Mouse (Mus musculus): ENCODE measurements around the gene Tbl1x. TPM values are rescaled to one million over a fixed set of nuclear protein-coding genes. Genes with fewer than 3 reads are reported as not detected.

The Tbl1x gene
- polyA plus RNA-seq, 1 experiment, result 17.1 TPM

GRCm38 (mm10) chrX:77603496-77604258 lies 92.9 kb downstream of the Tbl1x start:
- Histone ChIP-seq H3K27ac (ENCODE audit: insufficient read depth, low read depth, low read length) (no peak overlapping the region), H3K4me3 (ENCODE audit: insufficient read depth, low read depth, low read length) (no peak overlapping the region), H3K4me1 (ENCODE audit: control insufficient read depth, insufficient read depth, low read length) (peaks cover under 1% of the 10 kb centered on the region; the same call in 1 of the 2 replicates), H3K27me3 (replicated peaks; ENCODE audit: control insufficient read depth, insufficient read depth, low read length) (no peaks in the 10 kb centered on the region), H3K36me3 (ENCODE audit: control insufficient read depth, insufficient read depth, low read length) (no peaks in the 10 kb centered on the region)
- 78% methylated on average over 2 of the region's 2 CpGs for WGBS
- no peak for DNase-seq
- TF ChIP-seq CTCF (conservative IDR thresholded peaks at IDR 0.05; ENCODE audit: insufficient read depth, insufficient read length, low read depth, low read length), result no peak
- TF ChIP-seq POLR2A (IDR thresholded peaks at IDR 0.05; ENCODE audit: low read depth, low read length), result no peak

DNA sequence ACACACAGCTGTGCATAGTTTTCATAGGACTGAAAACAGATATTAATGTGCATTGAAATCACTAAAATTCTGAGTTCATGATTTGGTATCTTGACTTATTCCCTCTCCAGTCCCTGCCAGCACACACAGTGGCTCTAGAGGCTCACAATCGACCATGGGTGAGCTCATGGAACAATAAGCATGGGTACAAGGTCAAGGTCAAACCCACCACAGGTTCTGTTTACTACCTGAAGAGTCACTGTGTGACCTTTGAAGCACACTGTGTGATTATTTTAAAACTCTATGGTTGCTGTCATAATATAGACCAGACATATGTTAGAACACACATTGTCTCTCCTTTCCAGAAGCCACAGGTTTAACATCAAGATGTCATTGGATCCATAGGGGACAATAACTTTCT lies 96.7 kb downstream of the Tbl1x start:
- H3K27me3 ChIP-seq (replicated peaks; ENCODE audit: control insufficient read depth, insufficient read depth, low read length), result no peaks in the 10 kb centered on the region
- peaks cover 5% of the 10 kb centered on the region; the same call in 1 of the 2 replicates for H3K4me1 ChIP-seq (ENCODE audit: control insufficient read depth, insufficient read depth, low read length)
- no peak overlapping the region for H3K27ac ChIP-seq (ENCODE audit: insufficient read depth, low read depth, low read length)
- H3K36me3 ChIP-seq (ENCODE audit: control insufficient read depth, insufficient read depth, low read length), result no peaks in the 10 kb centered on the region
- no peak overlapping the region for H3K4me3 ChIP-seq (ENCODE audit: insufficient read depth, low read depth, low read length)
- WGBS, result 30% methylated on average over 1 of the region's 1 CpGs
- TF ChIP-seq CTCF (conservative IDR thresholded peaks at IDR 0.05; ENCODE audit: insufficient read depth, insufficient read length, low read depth, low read length), result no peak
- no peak for TF ChIP-seq POLR2A (IDR thresholded peaks at IDR 0.05; ENCODE audit: low read depth, low read length)
- no peak for DNase-seq

GRCm38 (mm10) chrX:77608947-77609703 lies 98.3 kb downstream of the Tbl1x start:
- Histone ChIP-seq H3K27ac (ENCODE audit: insufficient read depth, low read depth, low read length) (peak overlapping the region; percentile 38; the same call in 1 of the 2 replicates), H3K36me3 (ENCODE audit: control insufficient read depth, insufficient read depth, low read length) (no peaks in the 10 kb centered on the region), H3K27me3 (replicated peaks; ENCODE audit: control insufficient read depth, insufficient read depth, low read length) (no peaks in the 10 kb centered on the region), H3K4me1 (ENCODE audit: control insufficient read depth, insufficient read depth, low read length) (peaks cover 5% of the 10 kb centered on the region; the same call in 1 of the 2 replicates), H3K4me3 (ENCODE audit: insufficient read depth, low read depth, low read length) (no peak overlapping the region)
- no peak for TF ChIP-seq POLR2A (IDR thresholded peaks at IDR 0.05; ENCODE audit: low read depth, low read length)
- no peak for TF ChIP-seq CTCF (conservative IDR thresholded peaks at IDR 0.05; ENCODE audit: insufficient read depth, insufficient read length, low read depth, low read length)
- 40% methylated on average over 2 of the region's 2 CpGs for WGBS
- DNase-seq, result no peak

DNA sequence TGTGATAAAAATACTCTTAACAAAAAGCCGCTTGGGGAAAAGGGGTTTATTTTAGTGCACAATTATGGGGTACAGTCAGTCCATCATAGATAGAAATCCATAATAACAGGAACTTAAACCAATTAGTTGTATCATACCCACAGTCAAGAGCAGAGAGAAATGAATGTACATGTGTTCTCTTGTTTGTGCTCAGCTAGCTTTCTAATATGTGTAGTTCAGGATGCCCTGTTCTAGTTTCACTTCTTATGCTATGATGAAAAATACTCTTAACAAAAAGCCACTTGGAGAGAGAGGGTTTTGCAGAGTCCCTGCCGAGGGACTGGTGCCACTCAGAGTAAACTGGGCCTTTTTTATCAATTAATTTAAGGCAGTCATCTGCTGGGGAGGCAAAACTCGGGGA lies 101.1 kb downstream of the Tbl1x start:
- no peak overlapping the region for H3K4me3 ChIP-seq (ENCODE audit: insufficient read depth, low read depth, low read length)
- no peak for DNase-seq
- no peaks in the 10 kb centered on the region for H3K27me3 ChIP-seq (replicated peaks; ENCODE audit: control insufficient read depth, insufficient read depth, low read length)
- no peak overlapping the region for H3K27ac ChIP-seq (ENCODE audit: insufficient read depth, low read depth, low read length)
- peaks cover 10% of the 10 kb centered on the region; the same call in 1 of the 2 replicates for H3K4me1 ChIP-seq (ENCODE audit: control insufficient read depth, insufficient read depth, low read length)
- TF ChIP-seq POLR2A (IDR thresholded peaks at IDR 0.05; ENCODE audit: low read depth, low read length) (no peak), CTCF (conservative IDR thresholded peaks at IDR 0.05; ENCODE audit: insufficient read depth, insufficient read length, low read depth, low read length) (no peak)
- no peaks in the 10 kb centered on the region for H3K36me3 ChIP-seq (ENCODE audit: control insufficient read depth, insufficient read depth, low read length)
- whole genome bisulfite sequencing, result 81% methylated on average over 3 of the region's 3 CpGs

DNA sequence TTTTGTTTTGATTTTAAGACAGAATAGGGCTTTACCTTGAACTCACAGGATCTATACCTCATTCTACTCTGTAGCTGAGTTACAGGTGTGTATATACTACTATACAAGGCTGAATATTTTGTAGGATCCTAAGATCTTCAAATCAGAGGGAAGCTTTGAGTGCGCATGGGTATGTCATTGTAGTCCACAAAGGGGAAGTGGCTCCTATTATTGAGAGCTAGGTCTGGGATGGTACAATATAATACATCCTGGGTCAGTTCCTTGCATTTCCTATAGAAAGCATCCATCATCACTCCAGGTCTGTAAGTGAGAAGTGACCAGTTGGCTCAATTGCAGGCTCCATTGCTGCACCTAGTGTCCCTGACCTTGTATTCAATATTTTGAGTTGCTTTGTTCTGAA lies 102.2 kb downstream of the Tbl1x start:
- TF ChIP-seq POLR2A (IDR thresholded peaks at IDR 0.05; ENCODE audit: low read depth, low read length), result no peak
- TF ChIP-seq CTCF (conservative IDR thresholded peaks at IDR 0.05; ENCODE audit: insufficient read depth, insufficient read length, low read depth, low read length), result no peak
- H3K4me1 ChIP-seq (ENCODE audit: control insufficient read depth, insufficient read depth, low read length), result peaks cover 13% of the 10 kb centered on the region; the same call in 1 of the 2 replicates
- H3K27me3 ChIP-seq (replicated peaks; ENCODE audit: control insufficient read depth, insufficient read depth, low read length), result no peaks in the 10 kb centered on the region
- 100% methylated on average over 1 of the region's 1 CpGs for WGBS
- no peak overlapping the region for H3K27ac ChIP-seq (ENCODE audit: insufficient read depth, low read depth, low read length)
- DNase-seq, result no peak
- H3K4me3 ChIP-seq (ENCODE audit: insufficient read depth, low read depth, low read length), result no peak overlapping the region
- no peaks in the 10 kb centered on the region for H3K36me3 ChIP-seq (ENCODE audit: control insufficient read depth, insufficient read depth, low read length)

DNA sequence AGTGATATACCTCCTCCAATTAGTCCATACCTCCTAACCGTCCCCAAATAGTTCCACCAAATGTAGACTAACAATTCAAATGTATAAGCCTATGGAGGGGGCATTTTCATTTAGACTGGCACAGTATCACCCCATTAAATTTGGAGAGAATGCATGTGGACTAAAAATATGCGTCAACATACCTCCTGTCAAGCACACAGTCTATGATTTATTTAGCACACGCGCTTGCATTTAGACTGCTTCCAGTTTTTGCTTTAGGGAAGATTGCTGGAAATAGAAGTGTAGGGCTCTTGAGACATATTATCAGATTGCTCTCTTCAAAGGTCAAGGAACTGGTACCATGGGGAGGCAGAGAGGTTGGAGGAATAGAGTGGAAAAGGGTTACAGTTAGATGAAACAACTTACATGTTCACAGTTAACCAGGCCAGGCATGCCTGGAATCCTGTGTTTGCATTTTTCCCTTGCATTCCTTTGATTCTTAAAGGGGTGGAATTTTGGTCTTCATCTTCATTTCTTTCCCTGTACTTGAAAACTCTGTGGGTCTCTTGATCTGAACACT lies 105.0 kb downstream of the Tbl1x start:
- DNase-seq, result no peak
- peaks cover 7% of the 10 kb centered on the region; the same call in 1 of the 2 replicates for H3K4me1 ChIP-seq (ENCODE audit: control insufficient read depth, insufficient read depth, low read length)
- WGBS, result 47% methylated on average over 4 of the region's 4 CpGs
- H3K36me3 ChIP-seq (ENCODE audit: control insufficient read depth, insufficient read depth, low read length), result no peaks in the 10 kb centered on the region
- no peaks in the 10 kb centered on the region for H3K27me3 ChIP-seq (replicated peaks; ENCODE audit: control insufficient read depth, insufficient read depth, low read length)
- no peak overlapping the region for H3K27ac ChIP-seq (ENCODE audit: insufficient read depth, low read depth, low read length)
- H3K4me3 ChIP-seq (ENCODE audit: insufficient read depth, low read depth, low read length), result no peak overlapping the region
- TF ChIP-seq CTCF (conservative IDR thresholded peaks at IDR 0.05; ENCODE audit: insufficient read depth, insufficient read length, low read depth, low read length), result no peak
